Mouse (Mus musculus) intestine, embryonic 16.5 days (tissue): ENCODE data around the gene Zfp512b. TPM values are rescaled to one million over a fixed set of nuclear protein-coding genes. Genes with fewer than 3 reads are reported as not detected.
A peak's percentile ranks its signal among the peaks of the same experiment; 100 is the strongest.

Experiments
- ATAC-seq: fragments of 200-750 bp; cut with Nextera tagmentation; 2 replicates; pipeline ENCODE4 v1.8.0; 2017; ENCODE audit warnings: moderate TSS enrichment, moderate library complexity
- H3K27ac ChIP-seq: fragments of 300-500 bp; sonication (generic); 2 replicates; pipeline ENCODE4 v1.5.1; 2014; ENCODE audit warnings: mild to moderate bottlenecking, low read length
- H3K27me3 ChIP-seq: fragments of 300-500 bp; sonication (generic); replicated peaks from 2 replicates; pipeline ENCODE4 v1.6.1; 2014; ENCODE audit warnings: low read length, control low read depth, mixed read lengths; ENCODE audit not compliant: control insufficient read depth, insufficient read depth
- H3K36me3 ChIP-seq: fragments of 300-500 bp; sonication (generic); 2 replicates; pipeline ENCODE4 v1.6.1; 2014; ENCODE audit warnings: low read length, control low read depth; ENCODE audit not compliant: control insufficient read depth, insufficient read depth
- H3K4me1 ChIP-seq: fragments of 300-500 bp; sonication (generic); 2 replicates; pipeline ENCODE4 v1.6.1; 2014; ENCODE audit warnings: low read length, control low read depth, mixed read lengths; ENCODE audit not compliant: control insufficient read depth, insufficient read depth
- H3K4me2 ChIP-seq: fragments of 300-500 bp; sonication (generic); 2 replicates; pipeline ENCODE4 v1.6.1; 2014; ENCODE audit warnings: low read depth, low read length, control low read depth
- H3K4me3 ChIP-seq: fragments of 300-500 bp; sonication (generic); 2 replicates; pipeline ENCODE4 v1.5.1; 2014; ENCODE audit warnings: mild to moderate bottlenecking, low read length
- H3K9ac ChIP-seq: fragments of 300-500 bp; sonication (generic); 2 replicates; pipeline ENCODE4 v1.6.1; 2014; ENCODE audit warnings: low read depth, low read length
- H3K9me3 ChIP-seq: fragments of 300-500 bp; sonication (generic); 2 replicates; pipeline ENCODE4 v1.6.1; 2016; ENCODE audit warnings: low read length, control low read depth; ENCODE audit not compliant: control insufficient read depth
- WGBS: fragments of 180-500 bp; shearing (Covaris S2); extraction: QIAGEN DNeasy Blood & Tissue Kit; methylation state at CpG from one replicate; pipeline ENCODE4 v1.1.7; 2014; 5-methylcytosine and 5-hydroxymethylcytosine counted together
- microRNA-seq: library from miRNA; unstranded; fragments of <30 nt; microRNA quantifications from one replicate; pipeline ENCODE4, GENCODE M21; 2016
- polyA plus RNA-seq: library from polyadenylated mRNA; unstranded; fragments of >200 nt; fragmentation: Nextera tagmentation; extraction: Ambion mirVana; gene quantifications from 2 replicates; pipeline ENCODE4 v1.2.1, GENCODE M21; 2015

The Zfp512b gene
- polyA plus RNA-seq, 1 experiment from 2014 or later, result 20.5 TPM

GRCm38 (mm10) chr2:181546142-181546541, 46.5 kb downstream of the Zfp512b start:
- no peak overlapping the region for H3K4me3 ChIP-seq
- H3K36me3 ChIP-seq, result peaks cover 25% of the 10 kb centered on the region
- H3K27ac ChIP-seq, result no peak overlapping the region
- no peaks in the 10 kb centered on the region for H3K4me1 ChIP-seq
- WGBS, result 93% methylated on average over 7 of the region's 7 CpGs
- no peaks in the 10 kb centered on the region for H3K9me3 ChIP-seq
- H3K9ac ChIP-seq, result no peak overlapping the region
- H3K27me3 ChIP-seq, result no peaks in the 10 kb centered on the region
- no peak overlapping the region for H3K4me2 ChIP-seq
- no peak for ATAC-seq

GRCm38 (mm10) chr2:181541761-181542380, 50.7 kb downstream of the Zfp512b start:
- 0 out of 2 replicates have a peak, but pooled peaks cover 4% of the 10 kb centered on the region for H3K4me1 ChIP-seq
- no peak overlapping the region for H3K9ac ChIP-seq
- H3K27me3 ChIP-seq, result no peaks in the 10 kb centered on the region
- no peak overlapping the region for H3K4me2 ChIP-seq
- H3K36me3 ChIP-seq, result peaks cover 5% of the 10 kb centered on the region; the same call in 1 of the 2 replicates
- no peak for ATAC-seq
- no peaks in the 10 kb centered on the region for H3K9me3 ChIP-seq
- no peak overlapping the region for H3K27ac ChIP-seq
- no peak overlapping the region for H3K4me3 ChIP-seq
- WGBS, result 85% methylated on average over 6 of the region's 6 CpGs

- no peak overlapping the region for H3K4me2 ChIP-seq
- no peaks in the 10 kb centered on the region for H3K36me3 ChIP-seq
- no peak overlapping the region for H3K4me3 ChIP-seq
- peak overlapping the region; percentile 25; the same call in 1 of the 2 replicates for H3K9ac ChIP-seq
- ATAC-seq, result peak; percentile 80
- no peaks in the 10 kb centered on the region for H3K9me3 ChIP-seq
- WGBS, result 66% methylated on average over 2 of the region's 2 CpGs
- no peak overlapping the region for H3K27ac ChIP-seq
- no peaks in the 10 kb centered on the region for H3K27me3 ChIP-seq
- H3K4me1 ChIP-seq, result 0 out of 2 replicates have a peak, but pooled peaks cover 4% of the 10 kb centered on the region
These were observed 55.1 kb downstream of the Zfp512b start for GRCm38 (mm10) chr2:181537444-181538047.

GRCm38 (mm10) chr2:181536410-181536809, 56.2 kb downstream of the Zfp512b start:
- Histone ChIP-seq H3K27ac (no peak overlapping the region), H3K4me3 (no peak overlapping the region), H3K4me2 (no peak overlapping the region), H3K4me1 (0 out of 2 replicates have a peak, but pooled peaks cover 4% of the 10 kb centered on the region), H3K36me3 (0 out of 2 replicates have a peak, but pooled peaks cover 3% of the 10 kb centered on the region), H3K9me3 (no peaks in the 10 kb centered on the region), H3K9ac (no peak overlapping the region), H3K27me3 (no peaks in the 10 kb centered on the region)
- WGBS, result 77% methylated on average over 2 of the region's 2 CpGs
- ATAC-seq, result no peak

GRCm38 (mm10) chr2:181532589-181532988, 60.0 kb downstream of the Zfp512b start:
- Histone ChIP-seq H3K4me1 (0 out of 2 replicates have a peak, but pooled peaks cover 2% of the 10 kb centered on the region), H3K36me3 (peaks cover 14% of the 10 kb centered on the region; the same call in 1 of the 2 replicates), H3K4me2 (no peak overlapping the region), H3K9me3 (no peaks in the 10 kb centered on the region), H3K4me3 (no peak overlapping the region), H3K27me3 (no peaks in the 10 kb centered on the region), H3K9ac (no peak overlapping the region), H3K27ac (no peak overlapping the region)
- 91% methylated on average over 3 of the region's 3 CpGs for whole genome bisulfite sequencing
- no peak for ATAC-seq

Small RNA genes within 50 kb of the gene (microRNA-seq; reads per million reads assigned to microRNA genes)
- not detected for gene Mir7006

Other genes with a start within 250 kb of the Zfp512b start
- gene Zgpat, start 227.9 kb downstream of the Zfp512b start, polyA plus RNA-seq, result 36.9 and 38.5 TPM in 2 replicates
- 52.5 and 54.0 TPM in 2 replicates for gene Arfrp1, start 227.4 kb downstream of the Zfp512b start, polyA plus RNA-seq
- 16.3 and 16.8 TPM in 2 replicates for gene Lime1, start 212.7 kb downstream of the Zfp512b start, polyA plus RNA-seq
- 6.1 and 6.5 TPM in 2 replicates for gene Zbtb46, start 133.4 kb downstream of the Zfp512b start, polyA plus RNA-seq
- gene Abhd16b, start 99.6 kb downstream of the Zfp512b start, polyA plus RNA-seq, result 0.07 and 0.10 TPM in 2 replicates
- 122 and 134 TPM in 2 replicates for gene Tpd52l2, start 95.7 kb downstream of the Zfp512b start, polyA plus RNA-seq
- gene Dnajc5, start 72.3 kb downstream of the Zfp512b start, polyA plus RNA-seq, result 73.5 and 74.1 TPM in 2 replicates
- 75.0 and 78.0 TPM in 2 replicates for gene Uckl1, start 7.9 kb downstream of the Zfp512b start, polyA plus RNA-seq
- 52.2 and 52.7 TPM in 2 replicates for gene Prpf6, start 935 bp downstream of the Zfp512b start, polyA plus RNA-seq
- gene Samd10, start 6.4 kb upstream of the Zfp512b start, polyA plus RNA-seq, result 23.9 TPM in 2 replicates
- gene Gm29797, start 64.2 kb upstream of the Zfp512b start, polyA plus RNA-seq, result 2.2 and 3.0 TPM in 2 replicates
- gene Sox18, start 78.8 kb upstream of the Zfp512b start, polyA plus RNA-seq, result 28.9 and 30.1 TPM in 2 replicates
- 15.1 and 16.4 TPM in 2 replicates for gene Tcea2, start 87.5 kb upstream of the Zfp512b start, polyA plus RNA-seq
- 36.1 and 39.6 TPM in 2 replicates for gene Rgs19, start 101.2 kb upstream of the Zfp512b start, polyA plus RNA-seq
- not detected in 2 replicates for gene Lkaaear1, start 105.6 kb upstream of the Zfp512b start, polyA plus RNA-seq
- gene Oprl1, start 122.2 kb upstream of the Zfp512b start, polyA plus RNA-seq, result 1.2 and 1.7 TPM in 2 replicates
- 1.4 and 1.7 TPM in 2 replicates for gene Myt1, start 170.5 kb upstream of the Zfp512b start, polyA plus RNA-seq
- 25.6 and 29.1 TPM in 2 replicates for gene Pcmtd2, start 245.1 kb upstream of the Zfp512b start, polyA plus RNA-seq